Mouse (Mus musculus): Measurements from ENCODE around the gene Kirrel3. TPM values are rescaled to one million over a fixed set of nuclear protein-coding genes. Genes with fewer than 3 reads are reported as not detected.

Gene Kirrel3
- polyA plus RNA-seq, 1 experiment from 2014 or later = 0.72 TPM

GRCm38 (mm10) chr9:34993467-34994211 lies 507.9 kb downstream of the Kirrel3 start:
- WGBS = 33% methylated on average over 4 of the region's 4 CpGs
- H3K4me2 ChIP-seq (replicated peaks; ENCODE audit: low read depth, low read length) = no peak overlapping the region
- no peaks in the 10 kb centered on the region for H3K9me3 ChIP-seq (ENCODE audit: low read length)
- no peak overlapping the region for H3K4me3 ChIP-seq (ENCODE audit: low read depth, low read length)
- ATAC-seq (peak; percentile 93), DNase-seq (ENCODE audit: low spot score) (peak; percentile 91)
- H3K9ac ChIP-seq (replicated peaks; ENCODE audit: low read depth) = no peak overlapping the region
- no peaks in the 10 kb centered on the region for H3K36me3 ChIP-seq (ENCODE audit: insufficient read depth, low read length)
- H3K4me1 ChIP-seq (ENCODE audit: insufficient read depth, low read depth, low read length) = peaks cover 23% of the 10 kb centered on the region
- no peaks in the 10 kb centered on the region for H3K27me3 ChIP-seq (replicated peaks; ENCODE audit: insufficient read depth, low read length)
- peak overlapping the region; percentile 34 for H3K27ac ChIP-seq (ENCODE audit: low read length)
- TF ChIP-seq EP300 (IDR thresholded peaks at IDR 0.05) = peak; percentile 83
- TF ChIP-seq CTCF (IDR thresholded peaks at IDR 0.05) = no peak

GRCm38 (mm10) chr9:34995078-34995477 lies 509.4 kb downstream of the Kirrel3 start:
- no peak overlapping the region for H3K9ac ChIP-seq (replicated peaks; ENCODE audit: low read depth)
- no peaks in the 10 kb centered on the region for H3K36me3 ChIP-seq (ENCODE audit: insufficient read depth, low read length)
- WGBS = 91% methylated on average over 2 of the region's 2 CpGs
- DNase-seq (ENCODE audit: low spot score) (no peak), ATAC-seq (no peak)
- no peak overlapping the region for H3K27ac ChIP-seq (ENCODE audit: low read length)
- no peak overlapping the region for H3K4me3 ChIP-seq (ENCODE audit: low read depth, low read length)
- peaks cover 23% of the 10 kb centered on the region for H3K4me1 ChIP-seq (ENCODE audit: insufficient read depth, low read depth, low read length)
- TF ChIP-seq EP300 (IDR thresholded peaks at IDR 0.05) = no peak
- TF ChIP-seq CTCF (IDR thresholded peaks at IDR 0.05) = no peak
- no peak overlapping the region for H3K4me2 ChIP-seq (replicated peaks; ENCODE audit: low read depth, low read length)
- no peaks in the 10 kb centered on the region for H3K9me3 ChIP-seq (ENCODE audit: low read length)
- no peaks in the 10 kb centered on the region for H3K27me3 ChIP-seq (replicated peaks; ENCODE audit: insufficient read depth, low read length)

GRCm38 (mm10) chr9:34995660-34996378 lies 510.1 kb downstream of the Kirrel3 start:
- Histone ChIP-seq H3K27ac (ENCODE audit: low read length) (no peak overlapping the region), H3K9ac (replicated peaks; ENCODE audit: low read depth) (no peak overlapping the region), H3K4me3 (ENCODE audit: low read depth, low read length) (no peak overlapping the region), H3K9me3 (ENCODE audit: low read length) (no peaks in the 10 kb centered on the region), H3K4me2 (replicated peaks; ENCODE audit: low read depth, low read length) (no peak overlapping the region), H3K27me3 (replicated peaks; ENCODE audit: insufficient read depth, low read length) (no peaks in the 10 kb centered on the region), H3K36me3 (ENCODE audit: insufficient read depth, low read length) (no peaks in the 10 kb centered on the region), H3K4me1 (ENCODE audit: insufficient read depth, low read depth, low read length) (peaks cover 23% of the 10 kb centered on the region)
- DNase-seq (ENCODE audit: low spot score) (no peak), ATAC-seq (no peak)
- 69% methylated on average over 15 of the region's 15 CpGs for WGBS
- TF ChIP-seq CTCF (IDR thresholded peaks at IDR 0.05) (no peak), EP300 (IDR thresholded peaks at IDR 0.05) (no peak)

DNA sequence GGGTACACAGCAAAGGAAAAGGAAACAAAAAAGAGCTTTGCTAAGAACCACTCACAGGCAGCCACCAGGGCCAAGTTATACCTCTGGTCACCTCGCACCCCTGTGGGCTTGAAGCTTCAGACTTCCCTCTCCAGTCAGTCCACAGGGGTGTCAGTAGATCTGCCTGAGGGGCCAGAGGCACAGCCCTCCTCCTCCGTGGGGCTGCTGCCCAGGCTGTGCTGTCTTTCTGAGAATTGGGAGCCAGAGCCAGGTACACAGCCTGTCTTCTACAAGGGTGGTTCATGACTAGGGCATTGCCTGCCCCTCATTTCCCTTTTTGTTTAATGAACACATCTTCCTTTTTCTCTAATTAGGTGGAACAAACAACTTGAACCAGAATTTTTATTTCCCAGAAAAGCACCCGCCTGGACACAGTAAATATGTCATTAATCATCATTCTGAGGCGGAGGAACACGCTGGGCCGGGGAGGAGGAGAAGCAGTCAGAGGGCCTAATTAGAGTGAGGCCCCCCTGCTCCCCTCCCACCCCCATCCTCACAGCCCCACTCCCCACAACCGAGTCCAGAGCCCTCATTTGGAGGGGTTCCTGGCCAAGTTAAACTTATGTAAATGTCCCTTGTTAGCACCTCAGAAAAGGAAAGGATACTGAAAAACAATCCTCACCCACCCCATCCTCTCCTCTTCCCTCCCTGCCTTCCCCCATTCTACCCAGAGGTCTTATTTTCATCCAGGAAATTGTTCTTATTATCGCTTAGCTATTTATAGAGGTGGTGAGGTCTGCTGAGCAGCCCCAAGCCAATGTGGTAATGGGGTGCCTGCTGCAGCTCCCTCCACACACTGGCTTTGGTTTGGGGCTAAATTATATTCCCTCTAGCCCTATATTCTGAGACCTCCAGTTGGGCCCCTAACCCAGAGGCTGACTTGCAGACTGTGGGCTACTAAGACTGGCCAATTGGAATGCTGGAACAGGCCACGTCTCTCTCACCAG lies 512.5 kb downstream of the Kirrel3 start:
- Histone ChIP-seq H3K4me2 (replicated peaks; ENCODE audit: low read depth, low read length) (no peak overlapping the region), H3K36me3 (ENCODE audit: insufficient read depth, low read length) (no peaks in the 10 kb centered on the region), H3K4me3 (ENCODE audit: low read depth, low read length) (no peak overlapping the region), H3K27ac (ENCODE audit: low read length) (no peak overlapping the region), H3K4me1 (ENCODE audit: insufficient read depth, low read depth, low read length) (peaks cover 15% of the 10 kb centered on the region), H3K9ac (replicated peaks; ENCODE audit: low read depth) (no peak overlapping the region), H3K27me3 (replicated peaks; ENCODE audit: insufficient read depth, low read length) (no peaks in the 10 kb centered on the region), H3K9me3 (ENCODE audit: low read length) (no peaks in the 10 kb centered on the region)
- DNase-seq (ENCODE audit: low spot score) (no peak), ATAC-seq (no peak)
- WGBS = 31% methylated on average over 9 of the region's 9 CpGs
- no peak for TF ChIP-seq CTCF (IDR thresholded peaks at IDR 0.05)
- no peak for TF ChIP-seq EP300 (IDR thresholded peaks at IDR 0.05)

GRCm38 (mm10) chr9:35004113-35004512 lies 518.4 kb downstream of the Kirrel3 start:
- H3K27me3 ChIP-seq (replicated peaks; ENCODE audit: insufficient read depth, low read length) = no peaks in the 10 kb centered on the region
- DNase-seq (ENCODE audit: low spot score) (no peak), ATAC-seq (no peak)
- no peak overlapping the region for H3K27ac ChIP-seq (ENCODE audit: low read length)
- no peaks in the 10 kb centered on the region for H3K36me3 ChIP-seq (ENCODE audit: insufficient read depth, low read length)
- TF ChIP-seq EP300 (IDR thresholded peaks at IDR 0.05) (no peak), CTCF (IDR thresholded peaks at IDR 0.05) (no peak)
- no peak overlapping the region for H3K9ac ChIP-seq (replicated peaks; ENCODE audit: low read depth)
- 79% methylated on average over 4 of the region's 4 CpGs for WGBS
- no peak overlapping the region for H3K4me3 ChIP-seq (ENCODE audit: low read depth, low read length)
- H3K4me2 ChIP-seq (replicated peaks; ENCODE audit: low read depth, low read length) = no peak overlapping the region
- H3K9me3 ChIP-seq (ENCODE audit: low read length) = no peaks in the 10 kb centered on the region
- H3K4me1 ChIP-seq (ENCODE audit: insufficient read depth, low read depth, low read length) = no peaks in the 10 kb centered on the region

Measured in lung, postnatal 0 days (tissue).